Mouse (Mus musculus) gastrocnemius, postnatal 4 days (tissue): Measurements from ENCODE around the gene Omg. TPM values are rescaled to one million over a fixed set of nuclear protein-coding genes. Genes with fewer than 3 reads are reported as not detected.

ENCODE experiments used
- DNase-seq, 2 experiments: peaks; one replicate each; pipeline ENCODE4 v3.0.0; 2021 to 2022; ENCODE audit warnings: low spot score in 2 of 2, mixed read lengths in 2 of 2
- long read RNA-seq, 2 experiments: library from polyadenylated mRNA; stranded (forward); transcript quantifications; one replicate each; pipeline ENCODE4 v2.0.0; 2021
- total RNA-seq, 2 experiments: library from RNA; stranded (reverse); gene quantifications; 2 replicates each; pipeline ENCODE4 v1.2.3; 2021

The Omg gene
- total RNA-seq, result not detected
- long read RNA-seq, experiment 1, result 0 reads
- long read RNA-seq, experiment 2, result 0 reads

DNA sequence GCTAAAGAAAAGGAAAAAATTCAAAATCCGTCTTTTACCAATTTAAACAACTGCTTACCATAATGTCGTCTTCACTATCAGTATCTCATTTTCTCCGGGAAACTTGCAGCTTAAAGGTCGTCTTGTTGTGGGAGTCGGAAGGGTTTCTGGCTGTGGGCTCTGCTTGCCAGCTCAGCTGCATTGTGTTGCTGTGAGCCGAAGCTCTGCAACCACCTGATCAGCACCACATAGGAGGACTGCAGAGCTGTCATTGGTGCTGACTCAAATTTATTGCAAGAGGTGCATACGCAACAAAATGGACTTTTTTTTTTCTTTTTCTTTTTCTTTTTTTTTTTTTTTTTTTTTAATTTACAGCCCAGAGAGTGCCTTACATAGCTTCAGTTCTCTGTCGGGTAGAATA lies at the start of gene Omg:
Gene Omg (minus strand): TSS at position 240 of the 400 bp plus-strand sequence.
- DNase-seq, result no peak

DNA sequence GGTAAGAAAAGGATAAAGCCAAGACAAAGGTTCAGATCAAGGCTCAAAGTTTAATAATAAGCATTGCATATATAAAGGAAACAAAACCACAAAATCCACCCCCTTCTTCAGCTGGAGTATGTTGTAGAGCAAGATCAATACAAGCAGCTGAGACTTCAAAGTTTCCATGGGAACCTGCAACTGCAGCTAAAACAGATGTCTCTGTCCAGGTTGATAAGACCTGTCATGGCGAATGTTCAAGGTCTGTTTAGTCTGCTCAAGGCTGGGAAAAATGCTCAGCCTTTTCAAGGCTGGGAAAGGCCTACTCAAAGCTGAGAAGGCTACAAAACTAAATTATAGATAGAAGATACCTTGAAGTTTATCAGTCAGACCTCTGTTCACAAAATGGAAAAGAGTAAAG lies 48.7 kb upstream of the Omg start:
- DNase-seq, result no peak

DNA sequence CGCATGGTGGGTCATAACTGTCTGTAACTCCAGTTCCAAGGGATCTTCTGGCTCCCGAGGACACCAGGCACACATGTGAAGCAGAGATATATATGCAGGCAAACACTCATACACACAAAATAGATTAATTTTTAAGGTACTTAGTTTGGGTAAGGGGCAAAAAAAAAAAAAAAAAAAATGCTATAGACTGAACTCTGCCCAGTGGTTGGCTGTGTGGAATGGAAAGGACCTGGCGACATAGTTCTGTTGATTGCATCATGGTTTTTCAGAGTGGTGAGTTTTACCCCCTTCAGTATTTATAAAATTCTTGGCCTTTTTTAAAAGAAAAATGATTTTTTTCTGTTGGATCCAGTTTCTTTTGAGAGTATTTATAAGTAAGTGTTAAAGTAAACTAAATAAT lies 32.4 kb upstream of the Omg start:
- no peak for DNase-seq

DNA sequence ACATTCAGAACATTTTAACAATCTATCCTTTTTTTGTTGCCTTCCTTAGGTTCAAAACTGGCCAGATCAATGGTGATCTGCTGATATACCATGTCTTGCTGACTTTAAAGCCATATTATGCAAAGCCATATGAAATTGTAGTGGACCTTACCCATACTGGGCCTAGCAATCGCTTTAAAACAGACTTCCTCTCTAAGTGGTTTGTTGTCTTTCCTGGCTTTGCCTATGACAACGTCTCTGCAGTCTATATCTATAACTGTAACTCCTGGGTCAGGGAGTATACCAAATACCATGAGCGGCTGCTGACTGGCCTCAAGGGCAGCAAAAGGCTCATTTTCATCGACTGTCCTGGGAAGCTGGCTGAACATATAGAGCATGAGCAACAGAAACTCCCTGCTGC lies 31.7 kb upstream of the Omg start:
- DNase-seq, result no peak

DNA sequence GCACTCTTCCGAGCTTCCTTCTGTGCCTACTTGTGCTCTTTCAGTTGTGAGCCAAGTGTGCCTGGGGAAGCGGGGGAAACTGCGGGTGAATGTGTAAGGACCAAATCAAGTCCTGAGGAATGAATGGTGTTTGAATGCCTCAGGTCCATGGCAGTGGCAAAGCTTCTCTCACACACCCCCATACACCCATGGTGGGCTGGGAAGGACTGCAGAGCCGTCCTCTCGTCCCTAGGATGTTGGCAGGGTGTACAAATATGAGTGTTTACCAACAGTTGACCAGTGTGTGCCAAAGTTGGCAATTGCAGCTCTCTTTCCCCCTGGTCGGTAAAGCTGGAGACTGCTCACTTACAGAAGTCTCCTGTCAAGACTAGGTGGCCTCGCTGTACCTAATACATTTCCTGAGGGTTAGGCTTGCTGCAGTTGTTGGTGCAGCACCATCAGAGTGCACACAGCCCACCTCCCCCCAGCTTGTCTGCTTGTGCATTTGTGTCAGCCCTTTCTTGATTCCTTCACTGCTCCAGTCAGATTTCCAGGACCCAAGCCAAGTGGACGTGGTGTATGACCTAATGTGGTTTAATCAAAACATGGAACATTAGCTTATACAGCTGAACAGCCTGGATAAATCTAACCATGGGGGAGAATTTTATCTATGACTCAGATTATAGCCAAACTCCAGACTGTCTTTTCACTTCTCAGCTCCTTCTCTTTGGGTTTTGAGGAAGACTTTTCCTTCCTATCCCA lies 30.2 kb upstream of the Omg start:
- peak; percentile 31 to 69 for DNase-seq

DNA sequence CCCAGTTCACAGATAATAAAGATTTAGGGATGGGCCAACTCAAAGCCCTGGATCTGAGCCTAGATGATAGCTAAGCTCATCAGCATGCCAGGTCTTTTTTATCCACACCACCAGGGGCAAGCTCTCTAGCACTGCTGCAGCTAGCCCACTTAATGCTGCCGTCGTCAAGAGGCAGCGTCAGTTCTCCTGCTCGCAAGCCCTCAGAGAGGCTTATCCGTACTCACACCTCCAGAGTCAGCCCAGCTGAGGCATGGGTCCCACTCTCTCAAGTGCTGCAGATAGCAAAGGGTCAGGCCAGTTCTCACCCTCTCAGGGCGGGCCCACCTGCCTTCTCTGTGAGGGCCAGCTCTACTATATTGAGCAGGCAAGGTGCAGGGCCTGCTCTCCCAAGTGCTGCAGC lies 29.4 kb upstream of the Omg start:
- no peak for DNase-seq

DNA sequence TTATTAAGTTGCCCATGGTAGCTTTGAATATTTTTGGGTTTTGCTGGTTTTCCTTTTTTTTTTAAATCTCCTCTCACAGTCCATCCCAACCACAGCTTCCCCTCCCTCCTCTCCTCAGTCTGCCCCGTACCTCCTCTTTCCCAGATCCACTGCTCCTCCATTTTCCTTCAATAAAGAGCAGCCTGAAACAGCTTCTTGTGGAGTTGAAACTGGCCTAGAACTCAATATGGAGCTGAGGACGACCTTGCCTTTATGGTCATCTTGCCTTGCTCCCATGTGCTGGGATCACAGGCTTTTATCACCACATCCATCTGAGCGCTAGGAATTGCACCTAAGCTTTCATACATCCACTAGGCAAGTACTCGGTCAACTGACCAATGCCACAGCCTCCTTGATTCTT lies 27.6 kb upstream of the Omg start:
- DNase-seq, result no peak

DNA sequence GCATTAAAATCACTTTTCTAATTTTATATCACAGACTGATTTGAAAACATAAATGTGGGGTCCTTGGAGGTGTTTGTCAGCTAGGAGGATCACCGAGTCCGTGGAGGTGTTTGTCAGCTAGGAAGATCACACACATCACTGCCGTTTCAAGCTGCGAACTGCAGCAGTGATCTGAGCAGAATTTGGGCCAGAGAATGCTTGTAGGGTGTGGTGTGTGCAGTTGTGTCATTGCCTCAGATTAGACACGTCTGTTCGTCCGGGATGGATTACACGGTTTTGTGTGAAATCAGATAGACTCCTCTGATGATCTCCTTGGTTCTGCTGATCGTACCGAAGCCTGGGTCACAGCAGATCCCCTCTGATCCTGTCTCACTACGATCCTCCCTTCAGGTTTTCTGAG lies 26.9 kb upstream of the Omg start:
- DNase-seq, result no peak

DNA sequence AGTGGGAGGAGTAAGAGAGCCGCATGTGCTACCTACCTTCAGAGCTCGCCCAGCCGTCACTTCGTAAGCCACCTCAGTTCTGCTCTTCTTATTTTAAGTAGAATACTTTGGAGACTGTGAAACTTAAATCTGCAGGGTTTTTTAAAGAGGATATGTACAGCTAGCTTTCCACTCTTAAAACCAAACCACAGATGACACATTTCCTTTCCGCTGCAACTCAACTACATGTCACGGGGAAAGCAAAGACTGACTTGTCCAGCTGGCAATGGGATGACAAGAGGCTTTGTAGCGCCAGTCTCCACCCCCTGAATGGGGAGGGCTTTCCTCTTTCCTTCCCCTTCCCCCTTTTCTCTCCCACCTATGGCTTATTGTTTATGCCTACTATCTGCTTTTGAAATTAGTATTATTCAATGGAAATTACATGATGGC lies 26.5 kb upstream of the Omg start, which contains the start of the genes Evi2 and Evi2a:
Gene Evi2 (minus strand): TSS at position 257 of the 429 bp plus-strand sequence.
Gene Evi2a (minus strand): TSS at position 277 of the 429 bp plus-strand sequence.
- DNase-seq, result no peak

DNA sequence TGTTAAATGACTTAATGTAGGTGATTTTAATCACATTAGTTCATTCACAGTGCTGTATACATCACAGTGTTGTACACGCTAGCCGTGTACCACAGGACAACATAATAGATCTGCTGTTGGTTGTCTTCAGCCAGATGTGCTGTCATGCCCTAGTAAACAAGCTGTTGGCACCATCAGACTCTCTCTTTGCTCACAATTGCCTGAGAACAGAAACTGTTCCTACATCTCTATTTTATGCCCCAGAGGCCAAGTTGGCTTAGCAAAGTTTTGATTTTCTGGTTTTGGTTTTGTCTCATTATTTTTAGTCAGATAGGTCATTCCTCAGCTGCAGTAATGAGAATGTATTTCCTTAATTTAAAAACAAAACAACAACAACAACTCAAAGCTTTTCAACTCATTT lies 25.9 kb upstream of the Omg start:
- no peak for DNase-seq

DNA sequence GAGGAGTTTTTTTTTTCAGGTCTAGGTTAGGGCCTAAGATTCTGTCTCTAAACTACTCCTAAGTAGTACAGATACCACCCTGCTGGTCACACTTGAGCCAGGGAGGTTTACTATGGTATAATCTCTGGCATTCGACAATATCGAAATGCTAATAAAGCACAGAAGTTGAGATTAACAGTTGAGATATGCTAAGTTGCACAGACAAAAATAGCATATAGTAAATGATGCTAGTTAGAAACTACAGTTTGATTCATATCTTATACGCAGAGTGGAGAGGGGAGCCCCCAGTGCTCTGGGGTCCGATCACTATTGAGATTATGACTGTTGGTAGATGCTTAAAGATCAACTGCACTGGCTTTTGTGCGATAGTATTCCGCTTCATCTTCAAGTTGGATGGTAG lies 25.3 kb upstream of the Omg start:
- no peak for DNase-seq

DNA sequence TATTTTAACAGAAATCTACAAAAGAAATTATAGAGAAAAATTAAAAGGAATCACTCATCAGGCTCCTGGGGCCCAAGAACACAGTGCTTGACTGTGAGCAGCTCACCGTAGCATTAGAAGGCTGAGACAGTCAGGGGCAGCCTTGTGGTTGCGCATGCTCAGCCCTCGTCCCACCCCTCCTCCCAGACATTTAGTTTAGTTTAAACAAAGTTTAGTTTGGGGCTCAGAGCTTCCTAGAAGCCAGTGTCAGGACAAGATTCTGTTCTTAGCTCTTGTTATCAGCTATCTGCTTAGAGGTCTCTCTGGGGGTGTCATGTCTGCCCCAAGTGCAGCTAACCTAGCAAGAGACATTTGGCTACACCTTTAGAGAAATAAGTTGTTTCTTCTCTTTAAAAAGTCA lies 24.7 kb upstream of the Omg start:
- no peak for DNase-seq

DNA sequence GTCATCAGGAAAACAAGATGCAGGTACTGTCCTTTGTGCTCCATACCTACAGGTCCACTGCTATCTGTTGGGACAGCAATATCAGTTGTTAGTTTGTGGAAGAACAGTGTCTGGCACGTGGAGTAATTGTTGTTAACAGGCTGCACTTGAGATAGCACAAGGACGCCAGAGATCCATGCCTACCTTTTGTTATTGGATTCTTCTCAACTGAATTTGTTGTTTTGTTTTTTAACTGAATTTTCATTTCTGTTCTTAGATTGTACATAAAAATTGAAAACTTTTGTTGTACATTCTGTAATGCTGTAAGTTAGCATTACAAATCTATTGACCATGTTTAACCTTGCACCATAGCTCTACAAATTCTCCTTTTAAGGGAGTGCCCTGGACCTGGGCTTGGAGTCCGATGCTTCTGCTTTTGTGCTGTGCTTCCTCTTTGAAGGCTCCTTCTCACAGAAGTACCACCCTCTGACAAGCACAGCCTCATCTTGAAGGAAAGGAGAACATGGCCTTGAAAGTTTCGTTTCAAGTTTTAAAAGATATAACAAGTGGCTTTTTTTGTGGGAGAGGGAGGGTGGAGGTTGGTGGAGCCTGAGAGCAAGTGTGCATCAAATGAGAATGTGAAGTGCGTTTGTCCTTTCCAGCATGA lies 24.0 kb upstream of the Omg start:
- no peak for DNase-seq

DNA sequence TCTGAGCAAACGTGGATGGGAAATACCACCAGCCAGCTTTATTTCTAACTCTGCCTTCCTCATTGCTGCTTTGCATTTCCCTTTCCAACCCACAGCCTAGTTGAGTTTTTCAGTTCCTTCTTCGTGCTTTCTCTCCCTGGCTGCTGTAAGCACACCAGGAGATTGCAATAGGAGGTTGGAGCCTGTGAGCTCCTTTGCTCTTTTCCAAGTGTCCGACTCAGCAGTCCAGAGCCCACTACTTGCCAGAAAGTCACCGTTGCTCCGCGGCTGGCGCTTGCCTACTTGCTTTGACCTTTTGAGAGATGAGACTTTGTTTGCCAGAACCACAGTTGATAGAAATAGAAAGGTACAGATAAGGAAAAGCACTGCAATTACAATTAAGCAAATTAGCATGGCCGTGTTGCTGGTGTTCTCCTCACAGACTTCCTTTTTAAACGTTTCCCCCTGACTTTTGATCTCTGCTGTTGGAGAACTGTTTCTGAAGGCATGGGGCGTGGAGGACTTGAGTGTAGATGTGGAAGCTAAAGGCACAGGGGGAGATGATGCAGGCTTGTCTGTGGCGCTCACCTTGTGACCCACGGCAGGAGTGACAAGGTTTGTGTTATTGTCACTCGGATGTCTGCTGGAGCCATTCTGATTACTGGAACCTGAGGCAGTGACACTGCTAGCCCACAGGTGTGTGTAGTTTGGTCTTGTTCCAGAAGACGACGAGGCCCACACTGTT lies 23.3 kb upstream of the Omg start:
- no peak for DNase-seq

DNA sequence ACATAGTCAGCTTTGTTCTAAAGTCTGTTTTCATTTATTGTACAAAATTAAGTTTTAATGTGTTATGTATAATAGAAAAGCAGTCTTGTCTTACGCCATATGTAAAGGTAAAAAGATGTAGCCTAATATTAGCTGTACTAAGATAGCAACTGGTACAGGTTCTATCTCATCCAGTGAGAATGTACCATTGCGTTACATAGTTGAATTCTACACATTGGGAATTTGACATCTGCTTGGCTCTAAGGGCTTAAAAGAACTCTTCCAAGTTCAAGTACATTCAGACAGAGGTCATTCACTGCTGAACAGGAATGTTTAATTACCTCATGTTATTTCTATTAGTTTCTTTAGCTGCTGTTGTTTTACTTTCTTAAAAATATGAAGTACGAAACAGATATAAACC lies 22.7 kb upstream of the Omg start:
- no peak for DNase-seq

DNA sequence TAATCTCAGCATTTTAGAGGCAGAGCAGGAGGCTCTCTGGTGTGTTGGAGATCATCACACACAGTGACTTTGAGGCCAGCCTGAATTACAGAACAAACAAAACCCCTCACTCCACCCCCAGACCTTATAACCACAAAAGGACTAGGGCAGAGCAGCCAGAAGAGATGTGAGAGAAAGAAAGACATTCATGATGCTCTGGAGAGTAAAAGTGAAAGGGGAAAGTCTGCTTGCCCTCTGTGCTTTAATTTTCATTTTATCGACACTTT lies 20.4 kb upstream of the Omg start:
- DNase-seq, result no peak

DNA sequence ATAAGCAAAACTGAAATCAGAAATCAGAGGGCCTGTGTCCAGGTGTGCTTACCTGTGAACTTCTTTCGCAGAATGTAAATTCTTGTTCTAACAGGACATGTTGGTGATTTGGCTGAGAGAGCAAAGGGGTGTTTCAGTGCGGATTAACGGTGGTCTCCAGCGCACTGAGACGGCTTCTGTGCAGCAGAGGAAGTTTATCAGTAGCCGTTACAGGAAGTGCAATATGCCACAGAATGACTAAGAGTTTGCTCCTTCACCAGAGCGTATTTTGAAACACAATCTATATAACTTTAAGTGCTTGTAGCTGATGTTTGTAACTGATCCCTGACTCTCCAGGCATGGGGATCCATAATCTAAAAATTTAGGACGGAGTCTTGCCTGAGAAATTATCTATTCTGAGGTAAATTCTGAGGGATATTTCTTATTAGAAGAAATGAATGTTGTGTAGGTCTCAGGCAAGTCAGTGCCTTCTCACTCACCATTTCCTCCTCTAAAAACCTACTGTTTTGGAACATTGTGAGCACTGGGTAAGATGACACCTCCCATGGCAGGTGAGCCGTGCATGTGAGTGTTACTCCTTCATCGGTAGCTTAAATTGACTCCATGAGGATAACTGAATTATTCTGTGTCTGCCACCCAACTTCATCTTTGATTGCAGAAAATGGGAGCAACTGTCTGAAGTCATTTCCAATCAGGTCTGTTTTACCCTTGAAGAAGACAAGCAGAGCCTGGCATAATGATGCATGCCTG lies 19.9 kb upstream of the Omg start, which contains the start of gene Evi2b:
Gene Evi2b (minus strand): TSS at position 203 of the 750 bp plus-strand sequence.
- DNase-seq, result no peak

DNA sequence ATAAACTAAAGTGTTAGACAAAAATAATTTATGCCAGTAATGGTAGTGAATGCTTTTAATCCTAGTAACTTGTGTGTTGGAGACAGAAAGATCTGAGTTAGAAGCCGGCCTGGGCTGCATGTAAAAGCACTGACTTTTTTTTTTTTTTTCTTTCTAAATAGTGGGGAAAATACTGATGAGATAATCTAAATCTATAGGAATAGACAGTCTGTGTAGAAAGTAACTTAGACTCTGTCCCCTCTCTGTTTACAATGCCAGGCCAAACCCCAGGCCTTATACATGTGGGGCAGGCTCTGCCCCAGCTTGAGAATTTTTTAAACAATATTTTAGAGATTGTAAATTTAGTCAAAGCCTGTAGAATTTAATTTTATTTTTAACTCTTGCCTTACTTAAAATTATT lies 19.1 kb upstream of the Omg start:
- no peak for DNase-seq

DNA sequence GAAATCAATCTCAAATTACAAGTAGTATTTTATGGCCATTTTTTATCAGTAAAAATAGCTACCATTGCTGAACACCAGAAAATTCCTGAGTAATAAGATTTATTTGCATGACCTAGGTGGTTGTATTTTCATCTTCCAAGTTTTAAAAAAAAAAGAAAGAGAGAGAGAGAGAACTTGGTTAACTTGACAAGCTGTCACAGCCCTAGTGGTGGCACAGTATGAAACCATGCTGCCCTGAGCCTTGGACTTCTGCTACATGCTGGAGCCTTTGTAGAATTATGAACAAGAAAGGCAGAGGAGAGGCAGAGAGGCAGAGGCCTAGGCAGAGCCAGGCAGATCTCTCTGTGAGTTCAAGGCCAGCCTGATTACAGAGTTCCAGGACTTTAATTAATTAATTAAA lies 18.0 kb upstream of the Omg start:
- DNase-seq, result no peak

DNA sequence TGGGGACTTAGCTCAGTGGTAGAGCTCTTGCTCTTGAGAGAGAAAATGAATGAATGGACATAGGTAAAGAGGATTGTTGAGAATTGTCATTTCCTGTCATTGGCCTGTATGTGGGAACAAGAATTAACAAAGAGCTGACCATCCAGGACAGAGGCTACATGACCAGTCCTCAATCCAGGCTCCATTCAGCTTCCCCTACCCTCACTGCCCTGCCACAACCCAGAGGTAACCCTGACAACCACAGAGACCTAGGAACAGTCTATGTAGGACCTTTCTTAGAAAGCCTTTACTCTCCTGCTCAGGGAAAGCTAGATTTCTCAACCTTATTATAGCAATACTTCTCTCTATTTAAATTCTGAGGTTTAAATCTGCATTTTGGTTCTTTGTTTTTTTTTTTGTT lies 16.9 kb upstream of the Omg start:
- no peak for DNase-seq

DNA sequence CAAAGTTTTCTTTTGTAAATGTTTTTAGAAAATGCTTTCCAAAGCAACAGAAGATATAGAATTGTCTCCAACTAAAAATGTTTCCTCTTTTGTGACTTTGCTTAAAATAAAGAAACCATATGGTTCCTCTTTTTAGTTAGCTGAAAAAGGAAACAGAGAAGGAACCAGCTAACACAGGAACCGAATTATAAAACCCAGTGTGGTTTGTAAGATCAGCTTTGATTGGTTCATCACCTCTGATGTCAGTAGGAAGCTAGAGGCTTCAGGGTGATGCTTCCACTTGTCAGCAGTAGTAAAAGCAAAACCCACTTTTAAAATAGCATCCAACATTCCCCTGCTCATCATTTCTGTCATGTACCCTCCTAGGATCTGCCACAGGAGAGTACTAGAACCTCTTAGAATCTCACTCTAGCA lies 16.0 kb upstream of the Omg start:
- DNase-seq, result no peak

DNA sequence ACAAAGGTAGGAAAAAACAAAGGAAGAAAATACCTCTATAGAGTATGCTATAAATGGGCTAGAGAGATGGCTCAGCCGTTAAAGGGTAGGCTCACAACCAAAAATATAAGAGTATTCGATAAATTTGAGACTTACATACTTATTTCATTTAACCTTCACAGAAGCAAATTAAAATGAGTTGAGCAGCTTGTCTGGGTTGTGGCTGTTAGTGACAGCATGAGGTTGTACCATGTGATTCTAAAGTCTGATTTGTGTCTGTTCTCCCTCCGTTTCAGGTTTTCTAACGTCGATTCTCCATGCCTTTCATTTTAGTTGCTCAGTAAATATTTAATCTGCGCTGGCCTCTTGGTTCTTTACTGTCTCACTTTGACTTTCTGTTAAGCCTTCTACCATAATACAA lies 15.4 kb upstream of the Omg start:
- DNase-seq, result no peak
